Mouse (Mus musculus): Measurements from ENCODE around the gene Gm10392.

GRCm38 (mm10) chr11:77486798-77487197 lies 32.2 kb downstream of the Gm10392 start:
- TF ChIP-seq CTCF (IDR thresholded peaks at IDR 0.05; ENCODE audit: low read depth) (no peak), EP300 (IDR thresholded peaks at IDR 0.05; ENCODE audit: low read depth) (no peak)
